Mouse (Mus musculus): ENCODE measurements at regions not wholly inside any gene's neighbourhood (a gene's known extent, or its start where the extent isn't known, plus 50 kb on each side); places are given as distances from the start of the nearest gene placed in this dataset.

DNA sequence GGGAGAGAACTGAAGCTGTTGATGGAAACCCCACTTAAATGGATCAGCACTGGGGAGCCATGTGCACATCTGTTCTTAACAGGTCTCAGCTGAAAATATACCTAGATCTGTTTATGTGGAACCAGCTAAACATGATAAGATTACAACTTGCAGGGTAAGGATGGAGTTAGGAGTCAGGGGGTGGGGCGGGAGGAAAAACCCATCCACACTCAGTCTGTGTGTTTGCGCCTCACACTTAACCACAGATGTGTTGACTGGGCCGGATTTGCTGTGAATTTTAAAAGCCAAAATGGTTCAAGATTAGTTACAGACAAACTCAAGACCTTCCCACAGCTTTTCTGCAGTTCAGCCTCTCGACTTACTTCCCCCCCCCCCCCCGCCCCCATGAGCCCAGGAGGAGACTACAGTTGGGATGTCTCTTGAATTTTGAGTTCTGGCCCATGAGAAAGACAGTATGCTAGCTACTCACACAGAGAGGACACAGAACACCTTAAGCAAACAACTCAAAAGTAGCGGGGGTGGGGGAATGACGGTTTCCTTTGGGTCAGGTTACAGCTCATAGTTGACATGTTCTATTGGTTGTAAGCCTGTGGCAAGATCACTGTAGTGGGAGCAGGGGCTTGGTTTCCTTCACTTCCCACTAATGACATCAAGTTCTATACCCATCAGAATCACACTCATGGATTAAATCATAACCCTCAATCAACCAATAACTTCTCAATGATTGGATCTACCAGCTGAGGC is 209.1 kb downstream of the Bcl2l11 start:
- DNase-seq (ENCODE audit: low spot score): no peak

DNA sequence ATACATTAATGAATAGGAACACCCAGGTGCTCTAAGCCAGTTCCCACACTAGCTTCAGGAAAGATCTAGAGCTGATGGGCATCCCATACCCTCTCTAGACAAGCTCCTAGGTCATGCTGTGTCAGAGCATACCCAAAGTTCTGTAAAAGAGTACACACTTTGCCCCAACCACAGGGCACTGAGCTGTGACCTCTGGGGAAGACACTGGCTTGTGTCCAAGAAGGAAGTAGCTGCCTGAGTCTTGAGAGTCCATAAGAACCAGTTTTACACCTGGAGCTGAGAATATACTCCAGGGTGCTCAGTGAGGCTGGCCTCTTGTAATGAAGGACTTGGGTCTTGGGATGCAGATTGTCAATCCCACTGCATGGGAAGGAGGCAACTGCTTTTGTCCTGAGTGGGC is 211.4 kb downstream of the Bcl2l11 start:
- no peak for DNase-seq (ENCODE audit: low spot score)

DNA sequence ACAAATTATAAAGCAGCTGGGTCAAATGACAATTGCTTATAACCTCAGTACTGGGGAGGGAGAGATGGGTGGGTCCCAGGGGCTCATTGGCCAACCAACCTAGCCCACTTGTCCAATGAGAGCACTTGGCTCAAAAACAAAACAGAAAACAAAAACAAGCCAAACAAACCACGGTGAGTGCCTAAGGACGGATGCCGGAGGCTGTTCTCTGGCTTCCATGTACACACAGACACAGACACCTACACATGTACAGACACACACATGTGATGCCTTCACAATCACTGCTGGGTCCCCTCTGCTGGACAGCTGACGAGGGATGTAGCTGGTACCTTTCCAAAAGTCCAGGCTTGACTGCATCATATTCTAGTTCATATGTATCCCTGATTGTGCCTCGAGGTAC is 212.0 kb downstream of the Bcl2l11 start:
- DNase-seq (ENCODE audit: low spot score): no peak

DNA sequence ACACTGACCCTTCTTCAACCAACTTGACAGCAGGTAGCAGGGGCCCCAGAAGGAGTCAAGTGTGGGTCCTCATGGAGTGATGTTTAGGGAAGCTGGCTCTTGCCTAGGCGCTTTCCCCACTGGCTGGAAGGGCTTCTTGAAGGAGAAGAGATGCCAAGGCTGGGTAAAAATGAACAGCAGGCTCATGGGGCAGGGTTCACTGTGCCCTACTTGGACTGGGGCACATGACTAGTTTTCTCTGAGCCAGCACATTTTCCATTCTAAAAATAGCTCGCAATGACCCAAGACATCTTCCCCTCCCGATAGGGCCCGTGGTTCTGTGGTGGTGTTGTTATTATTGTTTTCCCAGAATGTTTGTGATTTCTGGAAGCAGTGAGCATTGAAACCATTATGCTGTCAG is 212.6 kb downstream of the Bcl2l11 start:
- no peak for DNase-seq (ENCODE audit: low spot score)

GRCm38 (mm10) chr2:128339061-128339642 is 213.3 kb downstream of the Bcl2l11 start:
- DNase-seq (ENCODE audit: low spot score): no peak

GRCm38 (mm10) chr2:128339643-128340487 is 214.0 kb downstream of the Bcl2l11 start:
- DNase-seq (ENCODE audit: low spot score): no peak

GRCm38 (mm10) chr2:128340631-128341240 is 214.9 kb downstream of the Bcl2l11 start:
- DNase-seq (ENCODE audit: low spot score): no peak

- no peak for DNase-seq (ENCODE audit: low spot score)
Observed at GRCm38 (mm10) chr2:128342212-128342611, 216.4 kb downstream of the Bcl2l11 start.

- DNase-seq (ENCODE audit: low spot score): no peak
Observed at GRCm38 (mm10) chr2:128345557-128345956, 219.7 kb downstream of the Bcl2l11 start.

GRCm38 (mm10) chr2:128348556-128348955 is 222.7 kb downstream of the Bcl2l11 start:
- DNase-seq (ENCODE audit: low spot score): no peak

GRCm38 (mm10) chr2:128351405-128351804 is 225.6 kb downstream of the Bcl2l11 start:
- DNase-seq (ENCODE audit: low spot score): no peak

DNA sequence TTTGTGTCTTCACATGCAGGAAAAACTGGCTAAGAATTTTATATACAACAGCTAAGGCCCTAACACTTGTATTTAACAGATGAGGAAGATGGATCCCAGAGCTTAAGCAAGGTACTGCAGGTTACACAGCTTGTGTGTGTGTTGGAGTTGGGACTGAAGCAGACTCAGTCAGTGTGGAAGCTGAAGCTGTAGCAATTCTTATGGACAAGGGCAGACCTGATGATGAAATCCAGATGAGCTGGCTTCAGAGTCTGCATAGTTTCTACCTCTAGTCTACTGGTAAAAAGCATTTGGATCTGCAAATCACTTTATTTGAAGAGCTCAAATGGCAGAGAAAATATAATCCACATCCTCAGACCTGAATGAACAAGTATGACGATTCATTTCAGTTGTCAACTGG is 226.7 kb downstream of the Bcl2l11 start:
- no peak for DNase-seq (ENCODE audit: low spot score)

DNA sequence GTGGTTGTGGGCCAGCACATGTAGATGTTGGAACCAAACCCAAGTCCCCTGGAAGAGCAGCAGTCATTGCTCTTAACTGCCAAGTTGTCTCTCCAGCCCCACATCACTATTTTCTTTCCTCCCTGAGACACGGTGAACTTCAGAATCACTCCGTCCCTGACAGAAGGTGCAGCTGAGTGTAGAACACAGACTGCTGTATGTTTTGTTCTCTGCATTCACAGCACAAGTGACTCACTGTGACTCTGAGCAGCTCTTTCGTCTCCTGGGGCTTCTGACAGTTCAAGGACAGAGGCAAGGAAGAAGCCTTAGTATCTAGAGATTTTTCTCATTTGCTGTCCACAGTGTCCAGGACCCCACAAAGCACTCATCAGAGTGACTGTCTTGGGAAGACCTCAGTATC is 227.6 kb downstream of the Bcl2l11 start:
- no peak for DNase-seq (ENCODE audit: low spot score)

DNA sequence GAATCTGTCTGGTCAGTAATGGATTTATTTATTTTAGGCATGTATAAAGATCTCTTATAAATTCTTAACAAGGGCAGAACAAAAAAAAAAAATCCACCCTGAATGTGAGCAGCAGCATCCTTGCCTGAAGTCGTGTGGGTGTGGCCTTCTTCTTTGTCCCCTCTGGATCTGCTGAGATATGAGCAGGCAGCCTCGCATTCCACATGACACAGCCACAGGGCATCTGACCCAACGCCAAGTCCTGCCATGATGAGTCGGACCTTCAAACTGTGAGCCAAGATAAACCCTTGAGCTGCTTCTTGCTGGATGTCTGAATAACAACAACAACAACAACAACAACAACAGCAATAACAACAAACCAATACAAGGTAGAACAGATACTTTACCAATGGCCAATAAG is 230.5 kb downstream of the Bcl2l11 start:
- no peak for DNase-seq (ENCODE audit: low spot score)

DNA sequence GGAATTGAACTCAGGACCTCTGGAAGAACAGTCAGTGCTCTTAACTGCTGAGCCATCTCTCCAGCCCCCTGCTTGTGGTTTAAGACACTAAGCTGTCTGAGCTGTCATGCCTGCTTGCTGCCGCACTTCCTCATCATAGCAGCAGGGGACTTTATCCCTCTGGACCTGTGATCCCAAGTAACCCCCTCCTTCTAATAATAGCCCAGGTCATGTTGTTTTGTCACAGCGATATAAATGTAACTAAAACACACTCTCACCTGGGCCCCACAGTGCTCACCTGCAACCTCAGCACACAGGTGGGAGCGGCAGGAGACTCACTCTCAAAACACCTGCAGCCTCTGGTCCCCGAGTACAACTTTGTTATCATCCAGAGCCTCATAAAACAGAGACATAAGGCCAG is 231.9 kb upstream of the Spdye4c start:
- no peak for DNase-seq (ENCODE audit: low spot score)

GRCm38 (mm10) chr2:128360517-128360916 is 230.5 kb upstream of the Spdye4c start:
- no peak for DNase-seq (ENCODE audit: low spot score)

DNA sequence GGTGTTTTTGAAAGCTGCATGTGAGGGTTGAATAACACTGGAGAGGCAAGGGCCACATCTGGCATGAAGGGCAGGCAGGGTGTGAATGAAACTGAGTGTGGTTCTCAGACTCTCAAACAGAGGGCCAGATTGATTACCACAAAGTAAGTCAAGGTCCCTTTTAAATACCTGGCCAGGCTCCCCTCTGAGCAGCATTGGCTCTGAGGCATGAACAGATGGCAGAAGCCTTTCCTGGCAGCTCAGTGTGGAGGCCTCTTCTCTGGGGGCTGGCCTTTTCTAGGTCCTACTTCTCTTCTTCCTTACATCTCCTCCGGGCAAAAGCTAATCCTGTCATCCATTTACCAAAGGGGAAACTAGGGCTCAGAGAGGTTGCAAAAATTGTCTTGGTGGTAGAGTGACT is 229.6 kb upstream of the Spdye4c start:
- no peak for DNase-seq (ENCODE audit: low spot score)

DNA sequence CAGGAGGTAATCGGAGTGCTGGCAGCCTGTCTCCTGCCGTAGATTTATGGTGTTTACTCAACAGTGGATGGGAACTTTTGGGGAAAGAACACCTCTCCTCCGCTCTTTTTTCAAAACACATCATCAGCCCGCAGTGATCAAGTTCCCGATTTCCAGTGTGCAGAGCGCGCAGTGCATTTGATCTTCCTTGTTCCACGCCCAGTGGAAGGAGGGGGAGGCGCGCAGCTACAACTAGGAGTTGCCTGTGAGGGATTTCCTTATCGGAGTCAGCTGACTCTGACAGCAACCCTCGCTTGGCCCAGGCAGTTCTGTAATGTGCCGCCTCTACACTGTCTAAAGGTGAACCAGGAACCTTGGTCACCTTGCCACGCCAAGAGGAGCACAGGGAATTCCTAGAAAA is 226.8 kb upstream of the Spdye4c start:
- DNase-seq (ENCODE audit: low spot score): no peak

DNA sequence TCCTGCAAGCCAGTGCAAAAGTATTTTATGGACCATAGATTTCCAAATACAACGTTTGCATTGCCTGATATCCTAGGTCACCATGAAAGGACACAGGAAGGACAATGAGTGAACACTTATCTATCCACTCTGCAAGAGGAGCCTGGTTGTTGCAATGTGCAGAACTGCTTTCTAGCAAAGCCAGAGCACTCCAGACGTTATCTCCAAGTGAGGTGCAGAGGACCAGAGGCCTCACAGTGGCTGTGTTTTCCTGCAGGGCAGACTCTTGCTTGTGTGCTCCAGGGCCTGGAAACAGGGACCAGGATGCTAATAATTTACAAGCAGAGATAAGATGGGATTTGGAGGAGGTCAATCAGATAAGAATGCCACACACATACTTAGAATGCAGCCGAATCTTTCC is 226.0 kb upstream of the Spdye4c start:
- DNase-seq (ENCODE audit: low spot score): no peak

- DNase-seq (ENCODE audit: low spot score): no peak
Observed at GRCm38 (mm10) chr2:128365775-128366174, 225.2 kb upstream of the Spdye4c start.

- DNase-seq (ENCODE audit: low spot score): no peak
Observed at GRCm38 (mm10) chr2:128367266-128368150, 223.5 kb upstream of the Spdye4c start.
